Mouse (Mus musculus): ENCODE measurements around the gene Acsl6.
"Not testable (repeated sequence)": the region's sequence is repeated elsewhere in the genome, so short reads cannot be mapped to it uniquely, and the experiment has no call there.

Gene Acsl6

GRCm38 (mm10) chr11:54303728-54304470, at the start of gene Acsl6:
Gene Acsl6 (plus strand): TSS chr11:54303798.
- DNase-seq (ENCODE audit: low spot score) = no peak

- peak; percentile 15 for DNase-seq (ENCODE audit: low spot score)
Observed at GRCm38 (mm10) chr11:54254114-54254513, 49.5 kb upstream of the Acsl6 start.

- peak; percentile 89 for DNase-seq (ENCODE audit: low spot score)
Observed at GRCm38 (mm10) chr11:54256624-54257376, 46.8 kb upstream of the Acsl6 start.

- DNase-seq (ENCODE audit: low spot score) = no peak
Observed at GRCm38 (mm10) chr11:54263405-54264031, 40.1 kb upstream of the Acsl6 start.

GRCm38 (mm10) chr11:54264542-54264941, 39.1 kb upstream of the Acsl6 start:
- peak; percentile 50 for DNase-seq (ENCODE audit: low spot score)

- no peak for DNase-seq (ENCODE audit: low spot score)
Observed at GRCm38 (mm10) chr11:54267177-54267576, 36.4 kb upstream of the Acsl6 start, which contains the start of gene Il3. Gene Il3 (minus strand): TSS chr11:54267277.

GRCm38 (mm10) chr11:54269191-54269896, 34.3 kb upstream of the Acsl6 start:
- no peak for DNase-seq (ENCODE audit: low spot score)

GRCm38 (mm10) chr11:54271437-54271949, 32.1 kb upstream of the Acsl6 start:
- DNase-seq (ENCODE audit: low spot score) = no peak

GRCm38 (mm10) chr11:54287821-54288453, 15.7 kb upstream of the Acsl6 start:
- DNase-seq (ENCODE audit: low spot score) = no peak

GRCm38 (mm10) chr11:54292163-54292562, 11.4 kb upstream of the Acsl6 start:
- no peak for DNase-seq (ENCODE audit: low spot score)

- DNase-seq (ENCODE audit: low spot score) = no peak
Observed at GRCm38 (mm10) chr11:54293980-54294807, 9.4 kb upstream of the Acsl6 start.

GRCm38 (mm10) chr11:54295971-54296370, 7.6 kb upstream of the Acsl6 start:
- DNase-seq (ENCODE audit: low spot score) = no peak

- DNase-seq (ENCODE audit: low spot score) = no peak
Observed at GRCm38 (mm10) chr11:54296734-54297133, 6.9 kb upstream of the Acsl6 start.

- DNase-seq (ENCODE audit: low spot score) = not testable (repeated sequence)
Observed at GRCm38 (mm10) chr11:54297471-54297870, 6.1 kb upstream of the Acsl6 start.

GRCm38 (mm10) chr11:54298777-54299176, 4.8 kb upstream of the Acsl6 start:
- DNase-seq (ENCODE audit: low spot score) = no peak

GRCm38 (mm10) chr11:54301994-54302393, 1.6 kb upstream of the Acsl6 start:
- no peak for DNase-seq (ENCODE audit: low spot score)

GRCm38 (mm10) chr11:54302606-54303005, 992 bp upstream of the Acsl6 start:
- no peak for DNase-seq (ENCODE audit: low spot score)

- DNase-seq (ENCODE audit: low spot score) = peak; percentile 13
Observed at GRCm38 (mm10) chr11:54303076-54303727, 396 bp upstream of the Acsl6 start.

- DNase-seq (ENCODE audit: low spot score) = no peak
Observed at GRCm38 (mm10) chr11:54304471-54304873, 874 bp downstream of the Acsl6 start.

GRCm38 (mm10) chr11:54305331-54305730, 1.7 kb downstream of the Acsl6 start:
- DNase-seq (ENCODE audit: low spot score) = no peak
